Mouse (Mus musculus): ENCODE measurements around the gene Hist2h2be.

DNA sequence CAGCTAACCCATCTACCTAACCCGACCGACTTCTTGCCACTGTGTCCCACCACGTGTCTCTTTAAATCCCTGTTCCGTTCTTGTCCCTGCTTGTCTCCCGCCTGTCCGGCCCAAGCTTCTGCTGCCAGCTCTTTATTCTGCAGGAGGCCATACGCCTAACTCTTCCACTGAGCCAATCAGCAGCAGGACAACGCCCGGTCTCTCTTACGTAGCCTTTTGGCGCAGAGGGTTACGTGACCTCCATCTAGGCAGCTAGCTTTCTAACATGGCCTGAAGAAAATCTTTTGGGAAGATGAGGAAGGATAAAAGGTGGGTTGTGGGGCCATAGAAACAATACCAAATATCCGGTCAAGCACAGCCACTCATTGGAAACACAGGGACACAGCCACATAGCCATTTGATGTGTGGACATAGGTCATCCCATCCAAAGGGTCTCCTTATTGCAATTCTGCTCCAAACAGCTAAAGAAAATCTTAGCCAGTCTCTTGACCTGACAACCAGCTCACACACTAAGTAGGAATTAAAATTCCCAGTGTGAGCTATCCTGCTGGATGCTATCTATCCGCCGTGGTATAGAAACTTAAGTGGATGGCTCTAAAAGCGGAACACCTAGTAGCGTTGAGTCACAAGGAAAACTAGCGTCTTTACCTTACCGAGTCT is 41.4 kb downstream of the Hist2h2be start:
- no peak for TF ChIP-seq CTCF (IDR thresholded peaks at IDR 0.05; ENCODE audit: low read depth, low read length)
- TF ChIP-seq POLR2AphosphoS5 (IDR thresholded peaks at IDR 0.05; ENCODE audit: insufficient replicate concordance, low read depth, low read length), result peak; percentile 92
- TF ChIP-seq GATA1 (IDR thresholded peaks at IDR 0.05; ENCODE audit: borderline replicate concordance, low read length), result no peak
- no peak for TF ChIP-seq TAL1 (conservative IDR thresholded peaks at IDR 0.05; ENCODE audit: low read depth, low read length)

Measured in G1E (cell line).